In genomic region chr8:120536306-120537206, GRCm38 (mm10) we compare ENCODE assay signal across 8 mouse cellular contexts. TPM values are rescaled to one million over a fixed set of nuclear protein-coding genes. Genes with fewer than 3 reads are reported as not detected.
DNase-seq lines count a peak whose midpoint lies in the region; ATAC-seq and TF ChIP-seq lines count a peak whose summit lies in the region.

No protein-coding gene starts in this region.

- peak overlapping the region; percentile 65; the same call in 1 of the 2 replicates for H3K27ac ChIP-seq in kidney, adult 2 months (ENCODE audit: insufficient read depth, low read depth, low read length)
- peak overlapping the region; percentile 87 for H3K27ac ChIP-seq in ES-E14 (ENCODE audit: insufficient read depth, low read depth, low read length, poor library complexity, severe bottlenecking)
- H3K27ac ChIP-seq in heart, postnatal 0 days (ENCODE audit: low read depth) = peak overlapping the region; percentile 93
- H3K27ac ChIP-seq in limb, embryonic 14.5 days (replicated peaks; ENCODE audit: low read depth, low read length) = peak overlapping the region; percentile 73
- H3K27ac ChIP-seq in midbrain, embryonic 15.5 days = peak overlapping the region; percentile 97

- H3K9ac ChIP-seq in ES-E14 (ENCODE audit: insufficient read depth, low read depth, low read length, poor library complexity, severe bottlenecking) = peak overlapping the region; percentile 94
- H3K9ac ChIP-seq in heart, postnatal 0 days (replicated peaks; ENCODE audit: low read depth, low read length) = peak overlapping the region; percentile 73
- peak overlapping the region; percentile 53 for H3K9ac ChIP-seq in limb, embryonic 14.5 days (ENCODE audit: low read depth, low read length, severe bottlenecking)
- H3K9ac ChIP-seq in midbrain, embryonic 15.5 days = peak overlapping the region; percentile 59

- H3K36me3 ChIP-seq in kidney, adult 2 months (ENCODE audit: control insufficient read depth, insufficient read depth, low read length) = no peaks in the 10 kb centered on the region
- peaks cover under 1% of the 10 kb centered on the region; the same call in 1 of the 2 replicates for H3K36me3 ChIP-seq in ES-E14 (ENCODE audit: control insufficient read depth, insufficient read depth, low read length, poor library complexity, severe bottlenecking)
- H3K36me3 ChIP-seq in heart, postnatal 0 days (replicated peaks; ENCODE audit: control insufficient read depth, insufficient read depth, low read length) = no peaks in the 10 kb centered on the region
- no peaks in the 10 kb centered on the region for H3K36me3 ChIP-seq in limb, embryonic 14.5 days (ENCODE audit: control insufficient read depth, insufficient read depth, low read length)
- H3K36me3 ChIP-seq in midbrain, embryonic 15.5 days (replicated peaks) = no peaks in the 10 kb centered on the region

- H3K27me3 ChIP-seq in kidney, adult 2 months (replicated peaks; ENCODE audit: control insufficient read depth, insufficient read depth, low read length) = no peaks in the 10 kb centered on the region
- H3K27me3 ChIP-seq in heart, postnatal 0 days (ENCODE audit: control insufficient read depth, insufficient read depth, low read length) = no peaks in the 10 kb centered on the region
- H3K27me3 ChIP-seq in limb, embryonic 14.5 days (ENCODE audit: control insufficient read depth, insufficient read depth, low read length) = no peaks in the 10 kb centered on the region
- 0 out of 2 replicates have a peak, but pooled peaks cover 2% of the 10 kb centered on the region for H3K27me3 ChIP-seq in midbrain, embryonic 15.5 days (replicated peaks)

- TF ChIP-seq POLR2A in kidney, adult 2 months (IDR thresholded peaks at IDR 0.05; ENCODE audit: low read depth, low read length) = no peak
- TF ChIP-seq POLR2A in limb, embryonic 14.5 days (IDR thresholded peaks at IDR 0.05; ENCODE audit: borderline replicate concordance, extremely low read depth, insufficient read depth, insufficient read length) = no peak

- peak; percentile 13 for ATAC-seq in heart, postnatal 0 days (ENCODE audit: insufficient read depth, low read depth)
- ATAC-seq in limb, embryonic 14.5 days (ENCODE audit: low FRiP score, low read depth) = peak; percentile 30
- no peak for ATAC-seq in midbrain, embryonic 15.5 days (replicated peaks)

- WGBS in kidney, adult 2 months = 1% methylated on average over 61 of the region's 61 CpGs
- WGBS in heart, postnatal 0 days = under 1% methylated on average over 53 of the region's 61 CpGs
- 4% methylated on average over 53 of the region's 61 CpGs for WGBS in limb, embryonic 14.5 days
- under 1% methylated on average over 61 of the region's 61 CpGs for WGBS in midbrain, embryonic 15.5 days

- DNase-seq in kidney, adult 2 months = no peak
- DNase-seq in kidney, postnatal 14 days = no peak
- DNase-seq in ES-E14 (ENCODE audit: low read depth, low spot score) = no peak
- peak; percentile 79 for DNase-seq in cerebellum, adult 9-10 months
- peak; percentile 58 for DNase-seq in heart, postnatal 0 days (ENCODE audit: low spot score)
- peak; percentile 62 for DNase-seq in limb, embryonic 14.5 days (ENCODE audit: low spot score)
- DNase-seq in retina, postnatal 1 day = no peak

- in situ Hi-C loops in ES-E14 (cut with MboI; ENCODE audit: low sequenced_read_pairs in 2 of 2, unreplicated experiment in 2 of 2) = no loop called here

- TF ChIP-seq CTCF in kidney, adult 2 months (conservative IDR thresholded peaks at IDR 0.05; ENCODE audit: insufficient read depth, insufficient read length, low read depth, low read length) = no peak
- no peak for TF ChIP-seq CTCF in heart, postnatal 0 days (IDR thresholded peaks at IDR 0.05; ENCODE audit: low read depth)

- TF ChIP-seq EP300 in heart, postnatal 0 days (IDR thresholded peaks at IDR 0.05; ENCODE audit: low read depth) = no peak

- H3K4me2 ChIP-seq in heart, postnatal 0 days (ENCODE audit: low read depth, low read length) = peak overlapping the region; percentile 92
- peak overlapping the region; percentile 99 for H3K4me2 ChIP-seq in limb, embryonic 14.5 days (replicated peaks; ENCODE audit: low read depth, low read length, severe bottlenecking)
- H3K4me2 ChIP-seq in midbrain, embryonic 15.5 days = peak overlapping the region; percentile 99

- peak overlapping the region; percentile 70 for H3K4me3 ChIP-seq in kidney, adult 2 months (ENCODE audit: insufficient read depth, low read depth, low read length)
- peak overlapping the region; percentile 76 to 93 for H3K4me3 ChIP-seq in ES-E14 (ENCODE audit: insufficient read depth in 1 of 2, low read depth in 1 of 2, low read length in 2 of 2, poor library complexity in 1 of 2, severe bottlenecking in 1 of 2)
- H3K4me3 ChIP-seq in heart, postnatal 0 days (ENCODE audit: low read depth, low read length) = peak overlapping the region; percentile 65
- H3K4me3 ChIP-seq in limb, embryonic 14.5 days (replicated peaks; ENCODE audit: low read length) = peak overlapping the region; percentile 55
- peak overlapping the region; percentile 67 for H3K4me3 ChIP-seq in midbrain, embryonic 15.5 days

- peaks cover 24% of the 10 kb centered on the region for H3K4me1 ChIP-seq in kidney, adult 2 months (ENCODE audit: control insufficient read depth, insufficient read depth, low read length)
- H3K4me1 ChIP-seq in ES-E14 (ENCODE audit: control insufficient read depth in 2 of 2, insufficient read depth in 2 of 2, low read length in 2 of 2, poor library complexity in 1 of 2) = peaks cover 5 to 38% of the 10 kb centered on the region in 2 experiments
- peaks cover 43% of the 10 kb centered on the region for H3K4me1 ChIP-seq in heart, postnatal 0 days (ENCODE audit: control insufficient read depth, insufficient read depth)
- peaks cover 77% of the 10 kb centered on the region for H3K4me1 ChIP-seq in limb, embryonic 14.5 days (ENCODE audit: control insufficient read depth, insufficient read depth, low read length)
- peaks cover 92% of the 10 kb centered on the region for H3K4me1 ChIP-seq in midbrain, embryonic 15.5 days

- H3K9me3 ChIP-seq in ES-E14 (ENCODE audit: control insufficient read depth, insufficient read depth, low read depth, low read length) = no peaks in the 10 kb centered on the region
- H3K9me3 ChIP-seq in heart, postnatal 0 days (replicated peaks; ENCODE audit: control insufficient read depth, low read length) = no peaks in the 10 kb centered on the region
- no peaks in the 10 kb centered on the region for H3K9me3 ChIP-seq in limb, embryonic 14.5 days (ENCODE audit: control insufficient read depth, low read length)
- no peaks in the 10 kb centered on the region for H3K9me3 ChIP-seq in midbrain, embryonic 15.5 days

TF ChIP-seq in ES-E14, 5 proteins besides CTCF, POLR2A, EP300 and RAD21:
- TF ChIP-seq MAFK (IDR thresholded peaks at IDR 0.05; ENCODE audit: insufficient read depth, low read depth, low read length) = no peak
- TF ChIP-seq ZNF384 (IDR thresholded peaks at IDR 0.05; ENCODE audit: low read depth, low read length) = no peak
- no peak for TF ChIP-seq ZC3H11A (IDR thresholded peaks at IDR 0.05; ENCODE audit: borderline replicate concordance, low read depth, low read length)
- no peak for TF ChIP-seq CHD2 (IDR thresholded peaks at IDR 0.05; ENCODE audit: low read depth, low read length)
- no peak for TF ChIP-seq HCFC1 (IDR thresholded peaks at IDR 0.05; ENCODE audit: borderline replicate concordance, insufficient read depth, low read length)

RNA-seq across cellular contexts. Expression of gene Gins2, which starts 52.5 kb away (rescaled TPM):
- polyA plus RNA-seq in kidney, adult 2 months (2012; rRNA removed) = 6.4 and 6.9 TPM in 2 replicates
- 47.0 and 56.2 TPM in 2 replicates for total RNA-seq in ES-E14 (2012; rRNA removed)
- 29.8 and 52.1 TPM in 2 replicates for total RNA-seq in heart, postnatal 0 days (2014; rRNA removed; ENCODE audit: low replicate concordance)
- 19.3 and 23.8 TPM in 2 replicates for polyA plus RNA-seq in heart, postnatal 0 days (2015; fragmentation: Nextera tagmentation; extraction: Ambion mirVana)
- 72.3 and 97.9 TPM in 2 replicates for polyA plus RNA-seq in limb, embryonic 14.5 days (2012; rRNA removed)
- polyA plus RNA-seq in limb, embryonic 14.5 days (2014; fragmentation: Nextera tagmentation; extraction: Ambion mirVana) = 92.4 and 107 TPM in 2 replicates
- polyA plus RNA-seq in midbrain, embryonic 15.5 days (2015; fragmentation: Nextera tagmentation; extraction: Ambion mirVana) = 15.3 and 16.5 TPM in 2 replicates

Comparison
In these comparisons a context has a peak if more than half of its experiments do, and no peak if none do; other contexts are left out.
1. DNase-seq: peak in cerebellum, adult 9-10 months (single experiment), heart, postnatal 0 days (single experiment) and limb, embryonic 14.5 days (single experiment); none in kidney, adult 2 months (single experiment), kidney, postnatal 14 days (single experiment), ES-E14 (single experiment) and retina, postnatal 1 day (single experiment).
2. Peak in every context shown above with its lines, with median percentiles within 50 percentile points of each other: H3K27ac ChIP-seq, H3K4me3 ChIP-seq, H3K9ac ChIP-seq and H3K4me2 ChIP-seq.